Mouse (Mus musculus): ENCODE measurements around the gene Bcorl1. TPM values are rescaled to one million over a fixed set of nuclear protein-coding genes. Genes with fewer than 3 reads are reported as not detected.

The Bcorl1 gene
- total RNA-seq, 1 experiment from 2014 or later, result 2.1 TPM

GRCm38 (mm10) chrX:48367841-48368240, 26.7 kb downstream of the Bcorl1 start:
- ATAC-seq (replicated peaks; ENCODE audit: insufficient number of reproducible peaks, low FRiP score, low TSS enrichment, poor library complexity, severe bottlenecking), result no peak

- ATAC-seq (replicated peaks; ENCODE audit: insufficient number of reproducible peaks, low FRiP score, low TSS enrichment, poor library complexity, severe bottlenecking), result no peak
These were observed 42.5 kb downstream of the Bcorl1 start for GRCm38 (mm10) chrX:48383643-48384042.

DNA sequence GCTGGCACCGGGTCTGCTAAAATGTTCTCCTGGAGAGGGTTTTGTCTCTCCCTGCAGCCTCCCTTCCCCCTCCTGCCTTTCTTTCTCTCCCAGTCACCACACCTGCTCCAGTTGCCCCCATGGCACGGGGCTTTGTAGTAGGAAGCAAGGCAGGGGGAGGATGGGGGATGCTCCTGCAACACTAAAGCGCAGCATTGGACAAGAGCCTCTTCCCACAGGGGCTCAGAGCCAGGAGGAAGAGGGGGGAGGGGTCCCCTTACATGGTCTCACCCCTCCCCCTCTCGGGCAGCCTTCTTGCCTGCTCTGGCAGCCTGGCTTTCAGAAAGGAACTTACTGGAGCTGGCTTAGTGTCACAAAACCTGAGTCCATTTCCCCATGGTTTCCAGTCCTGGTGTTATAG, 44.8 kb downstream of the Bcorl1 start:
- no peak for ATAC-seq (replicated peaks; ENCODE audit: insufficient number of reproducible peaks, low FRiP score, low TSS enrichment, poor library complexity, severe bottlenecking)

DNA sequence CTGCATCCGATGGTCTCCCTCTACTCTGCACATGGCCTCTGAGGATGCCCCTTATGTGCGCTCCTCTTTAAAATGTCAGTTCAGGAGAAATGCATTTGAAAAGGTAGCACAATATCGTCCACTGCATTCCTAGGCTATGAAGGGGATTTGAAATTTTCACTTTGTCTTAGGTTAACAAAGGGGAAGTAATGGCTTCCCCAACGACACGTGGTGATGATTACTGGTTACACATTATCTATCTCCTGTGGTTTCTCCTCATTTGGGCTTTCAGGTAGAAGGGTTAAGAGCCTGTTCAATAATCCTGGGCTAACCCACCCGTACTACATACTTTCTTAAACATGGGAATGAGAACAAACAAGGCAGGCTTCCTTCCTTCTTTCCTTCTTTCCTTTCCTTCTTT, 48.2 kb downstream of the Bcorl1 start:
- no peak for ATAC-seq (replicated peaks; ENCODE audit: insufficient number of reproducible peaks, low FRiP score, low TSS enrichment, poor library complexity, severe bottlenecking)

DNA sequence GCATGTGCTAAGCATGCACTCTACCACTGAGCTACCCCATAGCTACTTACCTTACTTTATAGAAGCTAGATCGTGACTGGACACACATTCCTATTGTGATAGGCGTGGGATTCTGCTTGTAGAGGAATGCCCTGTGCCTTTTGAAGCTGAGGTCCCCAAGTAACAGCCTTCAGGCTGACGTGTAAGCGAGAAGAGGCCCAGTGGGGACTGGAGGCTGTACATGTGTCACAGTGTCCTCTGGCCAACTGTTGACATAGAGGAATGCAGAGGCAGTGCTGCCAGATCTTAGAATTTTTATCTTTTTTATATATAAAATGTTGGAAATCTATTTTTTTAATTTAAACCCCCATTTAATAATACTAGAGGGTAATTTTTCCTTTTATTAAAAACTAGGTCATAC, 58.8 kb downstream of the Bcorl1 start:
- ATAC-seq (replicated peaks; ENCODE audit: insufficient number of reproducible peaks, low FRiP score, low TSS enrichment, poor library complexity, severe bottlenecking), result no peak

GRCm38 (mm10) chrX:48405141-48405540, 64.0 kb downstream of the Bcorl1 start:
- peak; percentile 69 for ATAC-seq (replicated peaks; ENCODE audit: insufficient number of reproducible peaks, low FRiP score, low TSS enrichment, poor library complexity, severe bottlenecking)

- ATAC-seq (replicated peaks; ENCODE audit: insufficient number of reproducible peaks, low FRiP score, low TSS enrichment, poor library complexity, severe bottlenecking), result peak; percentile 61
These were observed 68.6 kb downstream of the Bcorl1 start for GRCm38 (mm10) chrX:48409611-48410387.

GRCm38 (mm10) chrX:48410388-48410776, 69.2 kb downstream of the Bcorl1 start:
- no peak for ATAC-seq (replicated peaks; ENCODE audit: insufficient number of reproducible peaks, low FRiP score, low TSS enrichment, poor library complexity, severe bottlenecking)

GRCm38 (mm10) chrX:48412629-48413028, 71.5 kb downstream of the Bcorl1 start:
- no peak for ATAC-seq (replicated peaks; ENCODE audit: insufficient number of reproducible peaks, low FRiP score, low TSS enrichment, poor library complexity, severe bottlenecking)

DNA sequence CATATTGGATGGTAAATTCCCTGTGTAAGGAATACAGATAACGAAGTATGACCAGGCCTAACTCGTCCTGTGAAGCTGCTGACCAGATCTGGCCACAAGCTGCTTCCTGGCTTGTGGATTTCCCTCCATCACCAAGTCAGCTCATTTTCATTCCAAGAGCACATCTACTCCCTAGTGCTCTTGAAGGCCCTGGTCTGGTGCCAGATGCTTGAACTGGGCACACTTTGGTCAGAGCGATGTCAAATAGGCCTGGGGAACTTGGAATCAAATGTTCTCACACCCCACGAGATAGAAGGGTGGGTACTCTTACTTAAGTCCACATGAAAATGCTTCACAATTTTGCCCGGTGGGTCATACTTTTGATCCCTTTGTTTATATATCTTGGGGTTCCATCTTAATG, 73.1 kb downstream of the Bcorl1 start:
- ATAC-seq (replicated peaks; ENCODE audit: insufficient number of reproducible peaks, low FRiP score, low TSS enrichment, poor library complexity, severe bottlenecking), result no peak

GRCm38 (mm10) chrX:48418417-48418816, 77.3 kb downstream of the Bcorl1 start:
- ATAC-seq (replicated peaks; ENCODE audit: insufficient number of reproducible peaks, low FRiP score, low TSS enrichment, poor library complexity, severe bottlenecking), result no peak

DNA sequence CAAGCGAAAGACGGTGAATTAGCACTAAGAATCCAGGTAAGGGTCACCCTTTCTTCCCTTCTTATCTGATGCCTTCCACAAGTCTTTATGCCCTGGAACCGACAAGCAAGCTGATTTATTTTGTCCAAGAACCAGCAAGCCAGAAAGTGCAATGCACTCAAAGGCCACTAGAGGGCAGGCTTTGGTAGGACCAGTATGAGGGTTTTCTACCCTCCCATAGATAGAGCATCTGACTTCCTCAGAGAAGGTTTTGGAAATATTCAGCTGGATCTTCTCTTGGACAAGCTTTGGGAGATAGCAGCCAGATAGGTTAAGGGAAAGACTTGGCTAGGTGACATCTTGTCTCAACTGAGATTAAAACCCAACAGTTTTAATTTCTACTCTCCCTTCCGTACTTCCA, 81.8 kb downstream of the Bcorl1 start:
- no peak for ATAC-seq (replicated peaks; ENCODE audit: insufficient number of reproducible peaks, low FRiP score, low TSS enrichment, poor library complexity, severe bottlenecking)

GRCm38 (mm10) chrX:48423671-48424070, 82.5 kb downstream of the Bcorl1 start:
- peak; percentile 36; the same call in 1 of the 2 replicates for ATAC-seq (replicated peaks; ENCODE audit: insufficient number of reproducible peaks, low FRiP score, low TSS enrichment, poor library complexity, severe bottlenecking)

DNA sequence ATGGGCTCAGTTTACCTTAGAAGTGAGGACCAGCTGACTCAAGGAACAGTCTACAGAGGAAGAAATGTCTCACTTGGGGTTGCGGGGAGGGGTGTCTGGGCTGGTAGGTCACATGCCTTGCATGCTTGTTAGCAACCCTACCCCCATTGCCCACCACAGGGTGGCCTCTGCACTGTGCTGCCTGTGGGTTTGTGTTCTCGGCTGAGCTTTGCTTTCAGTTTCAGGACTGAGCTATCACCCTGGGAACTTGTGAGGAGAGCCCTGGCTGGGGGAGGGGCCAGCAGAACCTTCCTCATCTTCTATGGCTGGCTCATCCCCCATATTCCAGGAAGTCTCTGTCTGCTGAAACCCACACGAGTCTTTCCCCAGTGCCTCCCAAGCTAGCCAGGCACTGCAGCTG, 83.4 kb downstream of the Bcorl1 start:
- ATAC-seq (replicated peaks; ENCODE audit: insufficient number of reproducible peaks, low FRiP score, low TSS enrichment, poor library complexity, severe bottlenecking), result peak; percentile 70

GRCm38 (mm10) chrX:48425280-48425679, 84.1 kb downstream of the Bcorl1 start:
- ATAC-seq (replicated peaks; ENCODE audit: insufficient number of reproducible peaks, low FRiP score, low TSS enrichment, poor library complexity, severe bottlenecking), result peak; percentile 37

DNA sequence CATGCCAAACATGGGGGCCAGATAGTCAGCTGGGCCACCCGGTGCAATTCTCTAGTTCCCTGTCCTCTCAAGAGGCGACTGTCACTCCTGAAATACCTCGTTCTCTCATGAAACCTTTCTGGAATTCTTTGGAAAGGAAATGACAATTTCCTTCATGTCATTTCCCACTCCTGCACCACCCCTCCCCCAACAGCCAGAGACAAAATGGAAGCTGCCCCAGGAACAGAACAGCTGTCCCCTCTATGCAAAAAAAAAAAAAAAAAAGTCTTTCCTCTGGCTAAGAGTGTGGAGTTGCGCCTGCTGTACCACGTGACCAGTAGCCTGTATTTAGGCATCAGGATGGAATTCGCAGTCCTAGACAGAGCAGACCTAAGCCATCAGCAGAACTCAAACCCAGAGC, 87.1 kb downstream of the Bcorl1 start:
- ATAC-seq (replicated peaks; ENCODE audit: insufficient number of reproducible peaks, low FRiP score, low TSS enrichment, poor library complexity, severe bottlenecking), result no peak

GRCm38 (mm10) chrX:48428642-48429041, 87.5 kb downstream of the Bcorl1 start:
- no peak; the same call in 1 of the 2 replicates for ATAC-seq (replicated peaks; ENCODE audit: insufficient number of reproducible peaks, low FRiP score, low TSS enrichment, poor library complexity, severe bottlenecking)

GRCm38 (mm10) chrX:48429100-48429499, 87.9 kb downstream of the Bcorl1 start:
- ATAC-seq (replicated peaks; ENCODE audit: insufficient number of reproducible peaks, low FRiP score, low TSS enrichment, poor library complexity, severe bottlenecking), result no peak

DNA sequence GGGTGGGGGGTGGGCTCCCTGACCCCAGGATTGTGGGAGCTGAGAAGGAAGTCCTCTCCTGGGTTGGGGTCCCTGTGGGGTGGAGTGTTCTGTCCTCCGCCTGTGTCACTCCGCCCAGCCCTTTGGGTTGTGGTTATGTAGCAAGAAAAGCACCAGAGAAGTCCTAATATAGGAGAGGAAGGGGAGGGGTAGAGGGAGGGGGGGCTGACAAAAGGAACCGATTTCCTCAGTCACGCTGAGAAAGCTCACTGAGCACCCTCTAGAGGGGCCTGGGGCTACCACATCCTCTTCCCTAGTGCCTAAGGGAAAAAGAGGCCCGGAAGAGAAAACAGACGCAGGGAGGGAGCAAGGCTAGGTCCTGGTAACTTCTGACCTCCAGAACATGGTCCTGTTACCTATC, 88.4 kb downstream of the Bcorl1 start:
- ATAC-seq (replicated peaks; ENCODE audit: insufficient number of reproducible peaks, low FRiP score, low TSS enrichment, poor library complexity, severe bottlenecking), result 0 out of 2 replicates have a peak, but pooled peaks have one; percentile 24

- no peak for ATAC-seq (replicated peaks; ENCODE audit: insufficient number of reproducible peaks, low FRiP score, low TSS enrichment, poor library complexity, severe bottlenecking)
These were observed 91.7 kb downstream of the Bcorl1 start for GRCm38 (mm10) chrX:48432599-48433526.

Data from monocyte, adult 5-6 weeks (primary cell).